Mouse (Mus musculus): ENCODE results near the gene Dtl. TPM values are rescaled to one million over a fixed set of nuclear protein-coding genes. Genes with fewer than 3 reads are reported as not detected.

The Dtl gene
- total RNA-seq, 2 experiments from 2014 or later = 1.2 TPM

Other genes starting within 250 kb of the Dtl start
- gene Tmem206, start 249.6 kb downstream of the Dtl start, total RNA-seq (2021) = 1 to 10 TPM; 8.7 to 9.6 TPM
- gene Ppp2r5a, start 172.3 kb downstream of the Dtl start, total RNA-seq (2021) = 10 to 100 TPM; 69.3 to 70.9 TPM
- 10 to 100 TPM; 24.0 to 25.4 TPM for gene Ints7, start 92 bp upstream of the Dtl start, total RNA-seq (2021)
- 100 to 1,000 TPM; 114 to 120 TPM for gene Lpgat1, start 142.3 kb upstream of the Dtl start, total RNA-seq (2021)
- 1 to 10 TPM; 1.0 to 1.1 TPM for gene Nek2, start 245.9 kb upstream of the Dtl start, total RNA-seq (2021)